Mouse (Mus musculus) cortical plate, adult 2 months (tissue): ENCODE data around the gene Ptprn2.

Experiments
- CTCF ChIP-seq: fragments of 200-500 bp; IDR thresholded peaks from 2 replicates; pipeline ENCODE4 v1.5.1; 2011; ENCODE audit warnings: mild to moderate bottlenecking, control low read depth, low read length; ENCODE audit not compliant: insufficient read depth; ENCODE audit errors: extremely low read depth
- POLR2A ChIP-seq: fragments of 200-500 bp; IDR thresholded peaks from 2 replicates; pipeline ENCODE4 v1.6.1; 2011; ENCODE audit warnings: mild to moderate bottlenecking, low read length, control low read depth; ENCODE audit not compliant: insufficient read depth; ENCODE audit errors: extremely low read depth

DNA sequence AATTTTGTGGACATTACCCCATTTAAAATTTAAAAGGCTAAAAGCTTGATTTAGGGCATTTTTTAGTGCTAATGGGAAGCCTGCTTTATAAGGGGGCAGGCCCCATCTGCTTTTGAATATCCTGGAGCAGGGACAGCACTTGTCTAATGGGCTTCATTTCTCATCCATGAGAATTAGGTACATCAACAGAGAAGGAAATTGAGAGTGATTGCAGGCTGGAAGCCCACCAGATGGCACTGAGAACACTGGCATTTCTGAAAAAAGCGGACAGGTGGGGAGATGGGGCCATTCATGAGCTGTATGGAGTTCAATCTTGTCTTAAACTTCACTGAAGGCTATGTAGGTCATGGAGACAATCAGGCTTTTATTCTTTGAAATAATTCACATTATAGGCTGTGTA is 267.3 kb downstream of the Ptprn2 start:
- TF ChIP-seq CTCF = no peak
- no peak for TF ChIP-seq POLR2A
